Comparison of ENCODE assay signal across 21 mouse cellular contexts in the genomic region with DNA sequence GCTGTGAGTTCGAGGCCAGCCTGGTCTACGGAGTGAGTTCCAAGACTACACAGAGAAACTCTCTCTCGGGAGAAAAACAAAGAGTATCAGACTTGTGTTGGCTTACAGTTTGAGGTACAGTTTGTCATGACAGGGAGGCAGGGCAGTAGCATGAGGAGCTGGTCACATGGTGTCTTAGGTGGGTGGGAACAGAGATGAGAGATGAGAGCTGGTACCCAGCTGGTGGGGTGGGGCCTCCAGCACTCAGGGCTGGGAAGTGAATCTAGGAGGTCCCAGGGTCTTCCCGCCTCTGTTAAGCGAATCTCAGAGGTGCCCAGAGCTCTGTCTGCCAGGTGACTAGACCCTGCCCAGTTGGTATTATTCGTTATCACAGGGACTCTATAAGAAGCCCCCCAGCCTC. TPM values are rescaled to one million over a fixed set of nuclear protein-coding genes. Genes with fewer than 3 reads are reported as not detected.
A peak's percentile ranks its signal among the peaks of the same experiment; 100 is the strongest.
DNase-seq lines count a peak whose midpoint lies in the region; ATAC-seq and TF ChIP-seq lines count a peak whose summit lies in the region.
"Had no signal": no experiment of that assay in that cellular context is flagged by ENCODE, and none has a peak within 500 bp of the region (broad histone marks: within the 10 kb centered on the region; RNA-seq: fewer than 3 reads in every experiment).

No protein-coding gene starts in this region.

- H3K27me3 ChIP-seq in heart, embryonic 10.5 days (ENCODE audit: insufficient read depth, poor library complexity, severe bottlenecking), result no peaks in the 10 kb centered on the region
- no peaks in the 10 kb centered on the region for H3K27me3 ChIP-seq in heart, embryonic 14.5 days (ENCODE audit: control insufficient read depth, insufficient read depth, low read length)
- no peaks in the 10 kb centered on the region; a peak in 1 of 4 replicates for H3K27me3 ChIP-seq in MEL (ENCODE audit: control insufficient read depth in 1 of 2, insufficient read depth in 2 of 2, low read length in 2 of 2)
- H3K27me3 ChIP-seq: kidney, embryonic 15.5 days had no signal

- no peak for TF ChIP-seq POLR2A in MEL (IDR thresholded peaks at IDR 0.05; ENCODE audit: control insufficient read depth in 1 of 2, insufficient read depth in 1 of 2, low read depth in 1 of 2, low read length in 2 of 2, poor library complexity in 1 of 2)

- 83% methylated on average over 6 of the region's 6 CpGs for WGBS in heart, embryonic 10.5 days
- WGBS in heart, embryonic 14.5 days, result 85% methylated on average over 6 of the region's 6 CpGs

- H3K27ac ChIP-seq in heart, embryonic 10.5 days, result peak overlapping the region; percentile 79
- H3K27ac ChIP-seq in heart, embryonic 14.5 days (replicated peaks in 1 of 2; ENCODE audit: control insufficient read depth in 1 of 2, insufficient read depth in 1 of 2, low read depth in 2 of 2, low read length in 2 of 2), result peak overlapping the region; percentile 60 to 61; a peak in 3 of 4 replicates
- no peak overlapping the region for H3K27ac ChIP-seq in MEL (ENCODE audit: control insufficient read depth, low read depth, low read length)
- H3K27ac ChIP-seq: forebrain, embryonic 13.5 days; gastrocnemius, adult 2 months; hindbrain, embryonic 15.5 days; kidney, embryonic 15.5 days had no signal

- TF ChIP-seq CTCF in MEL (IDR thresholded peaks at IDR 0.05 in 2 of 3, conservative IDR thresholded peaks at IDR 0.05 in 1 of 3; ENCODE audit: control insufficient read depth in 1 of 3, insufficient read depth in 1 of 3, low read depth in 2 of 3, low read length in 3 of 3, poor library complexity in 1 of 3, severe bottlenecking in 1 of 3), result no peak

- H3K9ac ChIP-seq in heart, embryonic 14.5 days (ENCODE audit: low read length), result no peak overlapping the region
- H3K9ac ChIP-seq in MEL (ENCODE audit: control insufficient read depth, low read depth, low read length, poor library complexity, severe bottlenecking), result no peak overlapping the region
- H3K9ac ChIP-seq: forebrain, embryonic 13.5 days; forebrain, postnatal 0 days; hindbrain, embryonic 15.5 days had no signal

- no peak for TF ChIP-seq RAD21 in MEL (IDR thresholded peaks at IDR 0.05; ENCODE audit: low read depth, low read length)

- no peaks in the 10 kb centered on the region for H3K79me2 ChIP-seq in MEL (ENCODE audit: control insufficient read depth, insufficient read depth, low read length, poor library complexity)

- no peak for TF ChIP-seq EP300 in MEL (IDR thresholded peaks at IDR 0.05; ENCODE audit: low read depth in 1 of 2, low read length in 2 of 2)

- no peak for ATAC-seq in heart, embryonic 14.5 days (ENCODE audit: insufficient number of reproducible peaks, insufficient read depth, low FRiP score, low read depth)
- ATAC-seq: intestine, embryonic 16.5 days had no signal

- no peak overlapping the region for H3K4me2 ChIP-seq in heart, embryonic 14.5 days (ENCODE audit: low read length)
- H3K4me2 ChIP-seq: forebrain, embryonic 13.5 days; hindbrain, embryonic 15.5 days; kidney, embryonic 15.5 days had no signal

- intact Hi-C loops in heart, postnatal 25 days (cut with DNase I), result loop anchor here (1.0 to 2.0 kb wide), 3 partner anchors 27 to 129 kb away; no protein-coding TSS in a partner anchor

- no peak overlapping the region for H3K4me3 ChIP-seq in heart, embryonic 10.5 days
- no peak overlapping the region for H3K4me3 ChIP-seq in heart, embryonic 14.5 days (ENCODE audit: control insufficient read depth in 1 of 2, insufficient read depth in 1 of 2, low read depth in 1 of 2, low read length in 2 of 2)
- H3K4me3 ChIP-seq in MEL (ENCODE audit: control insufficient read depth in 1 of 2, insufficient read depth in 1 of 2, low read depth in 2 of 2, low read length in 2 of 2), result no peak overlapping the region
- H3K4me3 ChIP-seq: forebrain, embryonic 13.5 days; gastrocnemius, adult 2 months; hindbrain, embryonic 15.5 days; kidney, embryonic 15.5 days had no signal

- H3K9me3 ChIP-seq in heart, embryonic 10.5 days, result no peaks in the 10 kb centered on the region
- no peaks in the 10 kb centered on the region for H3K9me3 ChIP-seq in heart, embryonic 14.5 days (ENCODE audit: control insufficient read depth, low read length)
- H3K9me3 ChIP-seq in MEL (replicated peaks; ENCODE audit: insufficient read depth, low read length), result no peaks in the 10 kb centered on the region
- H3K9me3 ChIP-seq: forebrain, embryonic 13.5 days; G1E; hindbrain, embryonic 15.5 days; kidney, embryonic 15.5 days had no signal

- DNase-seq in heart, embryonic 10.5 days (ENCODE audit: low spot score), result no peak
- DNase-seq in heart, adult 18-20 months, result no peak
- DNase-seq in heart, postnatal 25 days (ENCODE audit: low spot score), result no peak
- no peak for DNase-seq in MEL (ENCODE audit: low read depth, low spot score)
- DNase-seq in yolk sac, embryonic 10.5 days (ENCODE audit: low spot score), result no peak
- no peak for DNase-seq in frontal cortex, postnatal 14 days (ENCODE audit: low spot score in 2 of 2)

- peaks cover 54% of the 10 kb centered on the region for H3K4me1 ChIP-seq in heart, embryonic 10.5 days
- H3K4me1 ChIP-seq in heart, embryonic 14.5 days (ENCODE audit: control insufficient read depth in 2 of 2, insufficient read depth in 2 of 2, low read length in 2 of 2), result peaks cover 28 to 37% of the 10 kb centered on the region in 2 experiments
- peaks cover 12 to 25% of the 10 kb centered on the region in 2 experiments for H3K4me1 ChIP-seq in MEL (ENCODE audit: control insufficient read depth in 1 of 2, insufficient read depth in 2 of 2, low read length in 2 of 2)

- H3K36me3 ChIP-seq in heart, embryonic 10.5 days, result no peaks in the 10 kb centered on the region
- no peaks in the 10 kb centered on the region for H3K36me3 ChIP-seq in heart, embryonic 14.5 days (ENCODE audit: control insufficient read depth, insufficient read depth, low read length)
- H3K36me3 ChIP-seq in MEL (ENCODE audit: control insufficient read depth in 1 of 2, insufficient read depth in 2 of 2, low read length in 2 of 2), result peaks cover 0 to 6% of the 10 kb centered on the region in 2 experiments; a peak in 1 of 4 replicates
- H3K36me3 ChIP-seq: G1E; hindbrain, embryonic 15.5 days; kidney, embryonic 15.5 days had no signal

TF ChIP-seq in MEL, 35 proteins besides CTCF, POLR2A, EP300 and RAD21:
- TF ChIP-seq HCFC1 (IDR thresholded peaks at IDR 0.05; ENCODE audit: low read depth, low read length), result no peak
- no peak for TF ChIP-seq ZC3H11A (IDR thresholded peaks at IDR 0.05; ENCODE audit: low read depth, low read length)
- TF ChIP-seq USF1 (IDR thresholded peaks at IDR 0.05; ENCODE audit: low read depth, low read length), result peak; percentile 54; the same call in 1 of the 2 replicates
- no peak for TF ChIP-seq POLR2AphosphoS5 (IDR thresholded peaks at IDR 0.05; ENCODE audit: borderline replicate concordance, low read depth, low read length)
TF ChIP-seq in MEL: peak in this region for 1.

RNA-seq across cellular contexts. Expression of a gene that starts 2.7 kb away (rescaled TPM):
- 6.7 and 8.7 TPM in 2 replicates for polyA plus RNA-seq in heart, embryonic 10.5 days (2016; fragmentation: Nextera tagmentation; extraction: Ambion mirVana)
- total RNA-seq in heart, adult 18-20 months (2021), result 10 to 100 TPM; 10.6 to 11.5 TPM
- polyA plus RNA-seq in heart, embryonic 14.5 days (2014; fragmentation: Nextera tagmentation; extraction: Ambion mirVana), result 6.4 and 6.6 TPM in 2 replicates
- total RNA-seq in heart, postnatal 25 days (2021), result 10 to 100 TPM; 10.6 to 12.8 TPM
- 6.4 and 7.7 TPM in 2 replicates for total RNA-seq in MEL (2012; rRNA removed)
- 10 to 100 TPM in 1 of 2 experiments, not detected in 1; 13.7 TPM for polyA plus RNA-seq in MEL (2012; ENCODE audit: insufficient read depth in 1 of 2, insufficient read length in 2 of 2, low read depth in 1 of 2, low replicate concordance in 2 of 2, missing spikeins in 1 of 2)

RNA-seq across cellular contexts. Expression of a gene that starts 23.9 kb away (rescaled TPM):
- polyA plus RNA-seq in heart, embryonic 10.5 days (2016; fragmentation: Nextera tagmentation; extraction: Ambion mirVana), result 0.60 and 0.78 TPM in 2 replicates
- 1 to 10 TPM in 1 of 2 experiments, under 1 TPM in 1; 0.62 to 1.6 TPM for total RNA-seq in heart, adult 18-20 months (2021)
- 1.3 and 1.9 TPM in 2 replicates for polyA plus RNA-seq in heart, embryonic 14.5 days (2014; fragmentation: Nextera tagmentation; extraction: Ambion mirVana)
- total RNA-seq in heart, postnatal 25 days (2021), result 1 to 10 TPM; 1.0 to 1.6 TPM
- total RNA-seq in MEL (2012; rRNA removed), result 50.0 and 72.2 TPM in 2 replicates
- 10 to 100 TPM in 1 of 2 experiments, not detected in 1; 44.4 TPM for polyA plus RNA-seq in MEL (2012; ENCODE audit: insufficient read depth in 1 of 2, insufficient read length in 2 of 2, low read depth in 1 of 2, low replicate concordance in 2 of 2, missing spikeins in 1 of 2)
- total RNA-seq: granulocyte monocyte progenitor cell, adult 5-6 weeks had no signal

RNA-seq across cellular contexts. Expression of a gene that starts 24.6 kb away (rescaled TPM):
- 1.0 and 2.8 TPM in 2 replicates for polyA plus RNA-seq in heart, embryonic 10.5 days (2016; fragmentation: Nextera tagmentation; extraction: Ambion mirVana)
- 10 to 100 TPM; 31.5 to 38.5 TPM for total RNA-seq in heart, adult 18-20 months (2021)
- 5.8 and 6.7 TPM in 2 replicates for polyA plus RNA-seq in heart, embryonic 14.5 days (2014; fragmentation: Nextera tagmentation; extraction: Ambion mirVana)
- 10 to 100 TPM; 34.8 to 49.8 TPM for total RNA-seq in heart, postnatal 25 days (2021)
- 2.1 and 2.2 TPM in 2 replicates for total RNA-seq in MEL (2012; rRNA removed)
- polyA plus RNA-seq in MEL (2012; ENCODE audit: insufficient read depth in 1 of 2, insufficient read length in 2 of 2, low read depth in 1 of 2, low replicate concordance in 2 of 2, missing spikeins in 1 of 2), result 1 to 10 TPM in 1 of 2 experiments, not detected in 1; 8.7 TPM
- total RNA-seq: G1E; granulocyte monocyte progenitor cell, adult 5-6 weeks had no signal

RNA-seq across cellular contexts. Expression of a gene that starts 43.2 kb away (rescaled TPM):
- not detected in 2 replicates for polyA plus RNA-seq in heart, embryonic 10.5 days (2016; fragmentation: Nextera tagmentation; extraction: Ambion mirVana)
- not detected for total RNA-seq in heart, adult 18-20 months (2021)
- 0.28 TPM in 1 of 2 replicates, not detected in the other for polyA plus RNA-seq in heart, embryonic 14.5 days (2014; fragmentation: Nextera tagmentation; extraction: Ambion mirVana)
- not detected for total RNA-seq in heart, postnatal 25 days (2021)
- total RNA-seq in MEL (2012; rRNA removed), result not detected in 2 replicates
- polyA plus RNA-seq in MEL (2012; ENCODE audit: insufficient read depth in 1 of 2, insufficient read length in 2 of 2, low read depth in 1 of 2, low replicate concordance in 2 of 2, missing spikeins in 1 of 2), result not detected
- total RNA-seq: adrenal gland, postnatal 10 days; adrenal gland, postnatal 4 days; G1E; gastrocnemius, adult 2 months; gastrocnemius, postnatal 25 days; granulocyte monocyte progenitor cell, adult 5-6 weeks had no signal
- polyA plus RNA-seq: embryonic facial prominence, embryonic 14.5 days; G1E; hindbrain, embryonic 11.5 days; hindbrain, embryonic 15.5 days; intestine, embryonic 16.5 days; kidney, adult 2 months; kidney, embryonic 15.5 days had no signal

RNA-seq across cellular contexts. Expression of a gene that starts 48.2 kb away (rescaled TPM):
- polyA plus RNA-seq in heart, embryonic 10.5 days (2016; fragmentation: Nextera tagmentation; extraction: Ambion mirVana), result 8.5 and 10.3 TPM in 2 replicates
- total RNA-seq in heart, adult 18-20 months (2021), result 10 to 100 TPM; 27.7 to 29.5 TPM
- polyA plus RNA-seq in heart, embryonic 14.5 days (2014; fragmentation: Nextera tagmentation; extraction: Ambion mirVana), result 14.4 and 17.1 TPM in 2 replicates
- total RNA-seq in heart, postnatal 25 days (2021), result 10 to 100 TPM; 31.4 to 37.1 TPM
- total RNA-seq in MEL (2012; rRNA removed), result 22.9 and 31.1 TPM in 2 replicates
- polyA plus RNA-seq in MEL (2012; ENCODE audit: insufficient read depth in 1 of 2, insufficient read length in 2 of 2, low read depth in 1 of 2, low replicate concordance in 2 of 2, missing spikeins in 1 of 2), result 10 to 100 TPM in 1 of 2 experiments, not detected in 1; 42.8 TPM

Comparison
In these comparisons a context has a peak if more than half of its experiments do, and no peak if none do; other contexts are left out.
1. RNA of a gene that starts 23.9 kb away (total RNA-seq): 50.0 to 72.2 TPM in MEL; 1.0 to 1.6 TPM in heart, postnatal 25 days and 0.62 to 1.6 TPM in heart, adult 18-20 months; every median in the first group is over 10 times any median in the second.
2. RNA of a gene that starts 24.6 kb away (total RNA-seq): 34.8 to 49.8 TPM in heart, postnatal 25 days and 31.5 to 38.5 TPM in heart, adult 18-20 months; 2.1 to 2.2 TPM in MEL; every median in the first group is over 10 times any median in the second.